Mouse (Mus musculus) bone marrow, adult 2 months (tissue): Measurements from ENCODE around the gene Mfap2. TPM values are rescaled to one million over a fixed set of nuclear protein-coding genes. Genes with fewer than 3 reads are reported as not detected.
A peak's percentile ranks its signal among the peaks of the same experiment; 100 is the strongest.

Source experiments
- H3K27ac ChIP-seq: fragments of 200-500 bp; 2 replicates; pipeline ENCODE4 v1.5.1; 2012; ENCODE audit warnings: low read depth, mild to moderate bottlenecking, control low read depth, inconsistent platforms, low read length; ENCODE audit not compliant: control insufficient read depth, poor library complexity, insufficient read depth
- H3K4me1 ChIP-seq: fragments of 200-500 bp; 2 replicates; pipeline ENCODE4 v1.6.1; 2011; ENCODE audit warnings: low read length; ENCODE audit not compliant: control insufficient read depth, insufficient read depth
- H3K4me3 ChIP-seq: fragments of 200-500 bp; replicated peaks from 2 replicates; pipeline ENCODE3; 2011; ENCODE audit warnings: mild to moderate bottlenecking, low read depth, low read length, control low read depth; ENCODE audit not compliant: control insufficient read depth
- CTCF ChIP-seq: fragments of 200-500 bp; IDR thresholded peaks from 2 replicates; pipeline ENCODE4 v1.5.1; 2011; ENCODE audit warnings: low read length, control low read depth; ENCODE audit not compliant: control insufficient read depth, insufficient read depth
- POLR2A ChIP-seq: fragments of 200-500 bp; IDR thresholded peaks from 2 replicates; pipeline ENCODE4 v1.6.1; 2011; ENCODE audit warnings: low read depth, mild to moderate bottlenecking, control low read depth, low read length, borderline replicate concordance; ENCODE audit not compliant: control insufficient read depth
- WGBS: fragments of 180-500 bp; shearing (Covaris S2); methylation state at CpG from one replicate; pipeline ENCODE4 v1.1.7; 2018; 5-methylcytosine and 5-hydroxymethylcytosine counted together
- polyA plus RNA-seq: library from polyadenylated mRNA; stranded (reverse); fragments of >200 nt; gene quantifications from 2 replicates; pipeline ENCODE4 v1.2.4, GENCODE M21; 2011; ENCODE audit warnings: low replicate concordance; ENCODE audit not compliant: missing spikeins, insufficient read depth, insufficient read length

Gene Mfap2
- polyA plus RNA-seq, 1 experiment: 4.0 TPM

DNA sequence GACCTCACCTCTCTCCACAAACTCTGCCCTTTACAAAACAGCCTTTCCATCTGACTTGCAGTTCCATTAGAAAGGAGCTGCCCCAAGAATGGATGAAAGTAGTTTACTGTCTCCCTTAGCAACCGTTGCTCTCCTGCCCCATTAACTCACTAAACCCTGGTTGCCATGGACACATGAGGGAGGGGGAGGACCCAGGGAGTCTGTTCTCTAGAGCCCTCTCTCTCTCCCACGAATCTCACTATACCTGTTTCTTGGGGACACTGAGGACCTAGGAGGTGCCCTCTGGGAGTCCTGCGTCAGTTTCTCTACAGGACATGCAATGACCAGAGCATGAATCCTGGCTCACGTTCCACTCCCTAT, 39.2 kb downstream of the Mfap2 start:
- no peak for TF ChIP-seq CTCF
- no peak for TF ChIP-seq POLR2A
- H3K4me3 ChIP-seq: no peak overlapping the region
- H3K4me1 ChIP-seq: no peaks in the 10 kb centered on the region
- 68% methylated on average over 4 of the region's 4 CpGs for WGBS
- no peak overlapping the region for H3K27ac ChIP-seq

DNA sequence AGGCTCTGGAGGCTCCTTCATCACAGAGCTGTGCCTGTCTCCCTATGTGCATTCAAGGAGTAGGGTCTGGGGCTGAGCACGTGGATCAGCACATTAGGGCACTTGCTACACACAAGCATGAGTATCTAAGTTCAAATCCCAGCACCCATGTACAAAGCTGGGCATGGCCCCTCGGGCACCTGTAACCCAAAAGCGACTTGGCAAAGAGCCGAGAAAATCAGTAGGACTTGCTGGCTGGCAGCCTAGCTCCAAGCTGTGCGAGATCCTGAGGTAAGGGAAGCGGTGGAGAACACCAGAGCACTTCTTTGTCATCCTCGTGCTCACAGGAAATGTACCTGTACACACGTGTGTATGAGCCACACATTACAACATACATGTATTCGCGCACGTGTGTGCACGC, 42.2 kb downstream of the Mfap2 start:
- Histone ChIP-seq H3K27ac (no peak overlapping the region), H3K4me3 (no peak overlapping the region), H3K4me1 (no peaks in the 10 kb centered on the region)
- TF ChIP-seq POLR2A: no peak
- WGBS: 86% methylated on average over 12 of the region's 12 CpGs

DNA sequence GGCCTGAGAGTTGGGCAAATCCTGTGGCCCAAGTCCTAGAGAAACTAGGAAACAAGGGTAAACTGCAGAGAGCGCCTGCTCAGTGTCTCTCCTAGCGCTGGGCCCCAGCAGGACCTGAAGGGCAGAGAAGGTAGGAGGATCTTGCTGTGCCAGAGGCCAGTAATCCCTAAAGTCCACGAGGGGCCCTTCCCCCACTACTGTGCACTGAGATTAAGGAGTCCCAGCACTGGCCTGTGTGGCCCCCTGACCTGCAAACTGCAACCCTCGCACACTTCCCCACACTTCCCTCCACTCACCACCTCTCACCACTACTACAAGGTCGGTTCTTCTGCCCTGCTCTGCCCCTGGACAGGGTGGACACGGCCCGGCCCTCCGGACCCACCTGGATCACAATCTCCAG, 42.9 kb downstream of the Mfap2 start:
- Histone ChIP-seq H3K4me3 (no peak overlapping the region), H3K27ac (no peak overlapping the region), H3K4me1 (no peaks in the 10 kb centered on the region)
- 85% methylated on average over 8 of the region's 8 CpGs for WGBS
- TF ChIP-seq CTCF (no peak), POLR2A (no peak)

GRCm38 (mm10) chr4:141053568-141054161, 43.4 kb downstream of the Mfap2 start:
- no peak for TF ChIP-seq POLR2A
- no peak for TF ChIP-seq CTCF
- no peak overlapping the region for H3K27ac ChIP-seq
- H3K4me1 ChIP-seq: no peaks in the 10 kb centered on the region
- WGBS: 85% methylated on average over 17 of the region's 17 CpGs
- H3K4me3 ChIP-seq: no peak overlapping the region

- H3K4me3 ChIP-seq: no peak overlapping the region
- 91% methylated on average over 10 of the region's 10 CpGs for WGBS
- TF ChIP-seq POLR2A: no peak
- TF ChIP-seq CTCF: no peak
- H3K4me1 ChIP-seq: no peaks in the 10 kb centered on the region
- H3K27ac ChIP-seq: no peak overlapping the region
Measured at GRCm38 (mm10) chr4:141056970-141057369, 46.8 kb downstream of the Mfap2 start.

GRCm38 (mm10) chr4:141058835-141059234, 48.6 kb downstream of the Mfap2 start:
- TF ChIP-seq CTCF (no peak), POLR2A (no peak)
- WGBS: 81% methylated on average over 9 of the region's 9 CpGs
- Histone ChIP-seq H3K27ac (no peak overlapping the region), H3K4me1 (no peaks in the 10 kb centered on the region), H3K4me3 (no peak overlapping the region)

DNA sequence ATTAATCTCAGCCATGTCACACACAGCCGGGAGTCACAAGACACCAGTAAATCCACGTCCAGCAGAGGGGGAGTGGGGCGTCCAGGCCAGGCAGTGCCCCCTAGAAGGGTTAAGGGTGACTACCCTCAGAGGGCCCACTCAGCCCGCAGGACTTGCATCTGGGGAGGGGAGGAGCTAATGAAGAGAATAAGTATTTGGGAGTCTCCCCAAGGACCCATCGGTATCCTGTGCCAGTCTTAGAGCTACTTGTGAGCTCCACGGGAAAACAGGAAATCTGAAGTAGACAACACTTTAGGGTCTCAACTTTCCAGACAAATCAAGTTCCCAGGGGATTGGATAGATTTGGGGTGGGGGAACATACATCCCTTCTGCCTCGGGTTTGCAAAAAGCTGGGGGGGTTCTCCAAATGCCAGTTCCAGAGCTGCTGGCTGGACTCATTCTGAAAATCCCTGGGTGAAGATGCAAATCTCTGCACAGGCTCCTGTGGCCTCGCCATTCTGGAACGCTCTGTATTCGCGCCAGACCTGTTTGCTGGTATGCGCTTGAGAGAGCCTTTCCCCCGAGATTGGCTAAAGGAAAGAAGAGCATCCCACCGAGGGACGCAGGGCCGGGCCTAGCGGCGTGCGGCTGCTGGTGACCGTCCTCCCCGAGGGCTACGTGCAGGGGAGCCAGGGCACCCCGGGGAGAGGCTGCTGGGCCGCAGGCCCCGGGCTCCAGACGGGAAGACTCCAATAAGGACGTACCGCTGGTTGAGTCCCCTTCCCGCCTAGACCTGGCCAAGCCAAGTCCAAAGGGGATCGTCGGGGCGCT, 49.6 kb downstream of the Mfap2 start:
- Histone ChIP-seq H3K4me1 (no peaks in the 10 kb centered on the region), H3K4me3 (peak overlapping the region; percentile 77), H3K27ac (peak overlapping the region; percentile 20; the same call in 1 of the 2 replicates)
- WGBS: 8% methylated on average over 32 of the region's 32 CpGs
- TF ChIP-seq POLR2A: no peak
- TF ChIP-seq CTCF: no peak

GRCm38 (mm10) chr4:141060426-141061301, 50.4 kb downstream of the Mfap2 start, which contains the start of gene Crocc:
Gene Crocc (minus strand): TSS chr4:141060550.
- Histone ChIP-seq H3K4me1 (no peaks in the 10 kb centered on the region), H3K27ac (peak within 1 kb of the TSS; percentile 85), H3K4me3 (peak within 1 kb of the TSS; percentile 77)
- WGBS: under 1% methylated on average over 77 of the region's 77 CpGs
- TF ChIP-seq CTCF (peak; percentile 94), POLR2A (peak; percentile 79; the same call in 1 of the 2 replicates)
